Mouse (Mus musculus) neural tube, embryonic 11.5 days (tissue): ENCODE data around the gene Rab44. TPM values are rescaled to one million over a fixed set of nuclear protein-coding genes. Genes with fewer than 3 reads are reported as not detected.
"Not testable (repeated sequence)": the region's sequence is repeated elsewhere in the genome, so short reads cannot be mapped to it uniquely, and the experiment has no call there.

ENCODE experiments used
- ATAC-seq: fragments of 200-750 bp; cut with Nextera tagmentation; 2 replicates; pipeline ENCODE4 v1.8.0; 2017; ENCODE audit warnings: moderate number of reproducible peaks, mild to moderate bottlenecking, moderate TSS enrichment, moderate library complexity; ENCODE audit not compliant: insufficient read depth, low FRiP score, low TSS enrichment
- DNase-seq: peaks from one replicate; pipeline ENCODE4 v3.0.0-alpha.2; 2015; ENCODE audit warnings: low spot score
- H3K27ac ChIP-seq: fragments of 300-500 bp; sonication (generic); 2 replicates; pipeline ENCODE4 v1.5.1; 2014; ENCODE audit warnings: low read depth, mild to moderate bottlenecking, low read length
- H3K27me3 ChIP-seq: fragments of 300-500 bp; sonication (generic); 2 replicates; pipeline ENCODE4 v1.6.1; 2014; ENCODE audit warnings: mild to moderate bottlenecking, low read length, mixed read lengths; ENCODE audit not compliant: control insufficient read depth, insufficient read depth
- H3K36me3 ChIP-seq: fragments of 300-500 bp; sonication (generic); 2 replicates; pipeline ENCODE4 v1.6.1; 2014; ENCODE audit warnings: mild to moderate bottlenecking, low read length, moderate library complexity, mixed read lengths; ENCODE audit not compliant: control insufficient read depth, insufficient read depth
- H3K4me1 ChIP-seq: fragments of 300-500 bp; sonication (generic); 2 replicates; pipeline ENCODE4 v1.6.1; 2014; ENCODE audit warnings: low read length, mixed read lengths; ENCODE audit not compliant: control insufficient read depth, insufficient read depth
- H3K4me2 ChIP-seq: fragments of 300-500 bp; sonication (generic); 2 replicates; pipeline ENCODE4 v1.6.1; 2014; ENCODE audit warnings: low read depth, mild to moderate bottlenecking, moderate library complexity
- H3K4me3 ChIP-seq: fragments of 300-500 bp; sonication (generic); 2 replicates; pipeline ENCODE4 v1.5.1; 2014; ENCODE audit warnings: low read depth, low read length
- H3K9ac ChIP-seq: fragments of 300-500 bp; sonication (generic); 2 replicates; pipeline ENCODE4 v1.6.1; 2014; ENCODE audit warnings: mild to moderate bottlenecking, low read length
- H3K9me3 ChIP-seq: fragments of 300-500 bp; sonication (generic); 2 replicates; pipeline ENCODE4 v1.6.1; 2016; ENCODE audit warnings: low read length; ENCODE audit not compliant: control insufficient read depth
- WGBS: fragments of 180-500 bp; shearing (Covaris S2); extraction: QIAGEN DNeasy Blood & Tissue Kit; methylation state at CpG from one replicate; pipeline ENCODE4 v1.1.7; 2014; 5-methylcytosine and 5-hydroxymethylcytosine counted together
- polyA plus RNA-seq: library from polyadenylated mRNA; unstranded; fragments of >200 nt; fragmentation: Nextera tagmentation; extraction: Ambion mirVana; gene quantifications from 2 replicates; pipeline ENCODE4 v1.2.1, GENCODE M21; 2014

The Rab44 gene
- polyA plus RNA-seq, 1 experiment from 2014 or later = 0.44 TPM

DNA sequence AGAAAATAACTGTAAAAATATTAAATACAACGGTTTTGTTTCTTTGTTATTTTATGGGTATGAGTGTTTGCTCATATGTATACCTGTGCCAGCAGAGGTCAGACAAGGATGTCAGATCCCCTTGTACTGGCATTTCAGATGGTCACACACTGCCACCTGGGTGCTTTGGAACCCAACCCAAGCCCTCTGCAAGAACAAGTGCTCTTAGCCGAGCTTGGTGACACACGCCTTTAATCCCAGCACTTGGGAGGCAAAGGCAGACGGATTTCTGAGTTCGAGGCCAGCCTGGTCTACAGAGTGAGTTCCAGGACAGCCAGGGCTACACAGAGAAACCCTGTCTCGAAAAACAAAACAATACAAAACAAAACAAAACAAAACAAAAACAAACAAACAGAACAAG, 3.6 kb upstream of the Rab44 start:
- not testable (repeated sequence) for H3K4me1 ChIP-seq, H3K4me2 ChIP-seq, H3K9me3 ChIP-seq, H3K9ac ChIP-seq, H3K27ac ChIP-seq, H3K4me3 ChIP-seq, ATAC-seq, DNase-seq, H3K27me3 ChIP-seq, H3K36me3 ChIP-seq
- 82% methylated on average over 6 of the region's 6 CpGs for WGBS

DNA sequence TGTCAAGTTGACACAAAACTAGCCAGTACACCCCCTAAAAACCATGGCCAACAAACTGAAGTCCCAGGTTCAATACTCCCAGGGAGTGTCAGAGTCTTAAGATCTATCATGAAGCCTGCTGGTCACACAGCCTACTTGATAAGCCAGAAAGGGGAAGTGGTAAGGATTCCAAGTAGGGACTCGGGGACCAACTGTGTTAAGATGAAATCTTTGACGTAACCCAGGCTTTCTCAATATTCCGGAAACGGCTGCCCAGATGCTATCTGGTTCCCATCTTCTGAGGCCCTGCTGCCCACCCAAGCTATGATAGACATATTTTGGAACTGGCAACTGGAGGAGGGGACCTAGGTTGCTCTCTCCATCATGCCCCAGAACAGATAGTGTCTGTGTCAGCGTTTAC, 2.6 kb upstream of the Rab44 start:
- 88% methylated on average over 5 of the region's 5 CpGs for WGBS
- Histone ChIP-seq H3K27me3 (no peaks in the 10 kb centered on the region), H3K4me3 (no peak overlapping the region), H3K9ac (no peak overlapping the region), H3K27ac (no peak overlapping the region), H3K36me3 (no peaks in the 10 kb centered on the region), H3K4me1 (no peaks in the 10 kb centered on the region), H3K9me3 (no peaks in the 10 kb centered on the region), H3K4me2 (no peak overlapping the region)
- DNase-seq (no peak), ATAC-seq (no peak)

DNA sequence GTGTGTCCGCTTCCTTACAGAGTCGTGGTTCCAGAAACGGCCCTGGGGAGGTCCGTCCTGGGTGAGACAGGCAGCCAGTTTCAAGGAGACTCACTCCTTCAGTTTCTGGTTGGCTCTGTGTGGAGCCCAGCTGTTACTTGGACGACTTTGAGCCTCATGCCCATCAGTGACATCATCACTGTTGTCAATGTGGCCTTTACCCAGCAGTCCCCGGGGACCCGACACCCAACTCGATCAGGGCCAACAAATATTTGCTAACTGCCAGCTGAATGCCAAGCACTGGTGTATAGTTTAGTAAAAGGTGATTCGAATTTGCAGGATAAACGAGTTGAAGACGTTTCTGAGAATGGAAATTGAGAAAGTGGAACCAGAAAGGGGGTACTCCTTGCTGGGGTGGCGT, 2.1 kb downstream of the Rab44 start:
- Histone ChIP-seq H3K9ac (no peak overlapping the region), H3K9me3 (no peaks in the 10 kb centered on the region), H3K4me1 (no peaks in the 10 kb centered on the region), H3K36me3 (no peaks in the 10 kb centered on the region), H3K27me3 (no peaks in the 10 kb centered on the region), H3K4me3 (no peak overlapping the region), H3K27ac (no peak overlapping the region), H3K4me2 (no peak overlapping the region)
- 77% methylated on average over 12 of the region's 12 CpGs for WGBS
- DNase-seq (no peak), ATAC-seq (no peak)

DNA sequence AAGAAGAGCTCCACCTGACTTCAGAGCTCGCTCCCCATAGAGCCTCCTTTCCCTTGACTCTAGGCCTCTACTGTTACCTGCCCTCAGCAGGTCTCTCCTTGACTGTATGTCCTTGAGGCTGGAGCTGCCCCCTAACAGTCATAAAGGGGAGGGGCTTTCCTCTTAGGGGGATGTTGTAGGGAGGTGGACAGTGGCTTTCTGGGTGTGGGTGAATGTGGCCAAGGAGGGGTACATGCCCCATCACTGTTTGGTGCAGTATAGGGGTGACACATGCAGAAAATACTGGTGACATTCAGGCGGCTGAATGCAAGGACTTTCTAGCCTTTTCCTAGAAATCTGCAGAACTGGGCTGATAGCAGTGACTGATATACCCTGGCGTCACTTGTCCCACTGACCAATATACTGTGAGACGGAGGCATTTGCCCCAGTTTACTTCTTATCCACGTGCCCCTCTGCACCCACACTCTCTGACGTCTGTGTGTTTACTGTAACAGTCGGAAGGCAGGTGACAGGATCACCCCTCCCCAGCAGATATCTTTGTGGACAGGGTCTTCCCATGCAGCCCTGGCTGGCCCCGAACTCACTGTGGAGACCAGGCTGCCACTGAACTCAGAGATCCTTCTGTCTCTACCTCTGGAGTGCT, 3.2 kb downstream of the Rab44 start:
- Histone ChIP-seq H3K9me3 (no peaks in the 10 kb centered on the region), H3K4me1 (no peaks in the 10 kb centered on the region), H3K4me2 (no peak overlapping the region), H3K27me3 (no peaks in the 10 kb centered on the region), H3K9ac (no peak overlapping the region), H3K36me3 (no peaks in the 10 kb centered on the region), H3K27ac (no peak overlapping the region), H3K4me3 (no peak overlapping the region)
- DNase-seq (no peak), ATAC-seq (no peak)
- WGBS = 82% methylated on average over 8 of the region's 8 CpGs

DNA sequence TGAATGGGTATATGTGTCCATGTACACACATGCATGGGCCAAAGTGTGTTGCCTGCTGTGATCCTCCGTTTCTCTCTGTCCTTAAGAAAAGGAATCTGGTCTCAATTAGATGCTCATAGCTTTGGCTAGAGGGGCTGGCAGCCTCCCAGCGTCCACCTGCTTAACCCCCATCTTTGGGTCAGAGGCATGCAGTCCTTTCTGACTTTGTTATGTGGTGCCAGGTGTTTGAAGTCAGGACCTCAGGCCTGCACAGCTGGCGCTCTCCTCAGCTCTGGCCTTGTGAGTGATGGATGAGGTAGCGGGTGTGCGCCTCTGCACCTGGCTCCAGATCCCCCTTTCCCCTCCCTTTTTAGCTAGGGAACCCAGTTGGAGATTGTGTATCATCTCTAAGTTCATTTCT, 4.1 kb downstream of the Rab44 start:
- no peak overlapping the region for H3K27ac ChIP-seq
- H3K4me1 ChIP-seq = no peaks in the 10 kb centered on the region
- ATAC-seq (no peak), DNase-seq (peak; percentile 44)
- H3K4me2 ChIP-seq = no peak overlapping the region
- no peak overlapping the region for H3K4me3 ChIP-seq
- H3K9ac ChIP-seq = no peak overlapping the region
- H3K36me3 ChIP-seq = no peaks in the 10 kb centered on the region
- H3K27me3 ChIP-seq = no peaks in the 10 kb centered on the region
- 55% methylated on average over 5 of the region's 5 CpGs for whole genome bisulfite sequencing
- no peaks in the 10 kb centered on the region for H3K9me3 ChIP-seq

DNA sequence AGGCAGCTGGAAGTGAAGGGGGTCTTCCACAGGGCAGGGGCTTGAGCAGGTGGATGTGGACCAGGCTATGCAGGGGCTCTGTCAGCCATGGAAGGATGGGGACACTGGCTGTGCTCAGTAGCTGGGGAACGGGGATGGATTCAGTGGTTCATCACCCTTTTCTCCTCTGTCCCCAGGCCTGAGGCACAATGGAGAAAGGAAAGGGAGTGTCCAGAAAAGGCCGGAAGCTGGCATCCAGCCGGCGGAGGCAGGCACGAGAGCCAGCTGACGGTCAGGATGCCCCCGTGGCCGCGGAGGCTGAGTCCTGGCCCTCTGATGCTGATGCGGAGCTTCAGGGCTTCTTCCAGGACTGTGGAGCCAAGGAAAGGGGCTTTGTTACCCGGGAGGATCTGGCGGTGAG, 6.7 kb downstream of the Rab44 start:
- Histone ChIP-seq H3K4me3 (no peak overlapping the region), H3K9ac (no peak overlapping the region), H3K27me3 (no peaks in the 10 kb centered on the region), H3K4me2 (no peak overlapping the region), H3K9me3 (no peaks in the 10 kb centered on the region), H3K36me3 (no peaks in the 10 kb centered on the region), H3K27ac (no peak overlapping the region), H3K4me1 (no peaks in the 10 kb centered on the region)
- ATAC-seq (no peak), DNase-seq (no peak)
- 77% methylated on average over 12 of the region's 12 CpGs for WGBS

DNA sequence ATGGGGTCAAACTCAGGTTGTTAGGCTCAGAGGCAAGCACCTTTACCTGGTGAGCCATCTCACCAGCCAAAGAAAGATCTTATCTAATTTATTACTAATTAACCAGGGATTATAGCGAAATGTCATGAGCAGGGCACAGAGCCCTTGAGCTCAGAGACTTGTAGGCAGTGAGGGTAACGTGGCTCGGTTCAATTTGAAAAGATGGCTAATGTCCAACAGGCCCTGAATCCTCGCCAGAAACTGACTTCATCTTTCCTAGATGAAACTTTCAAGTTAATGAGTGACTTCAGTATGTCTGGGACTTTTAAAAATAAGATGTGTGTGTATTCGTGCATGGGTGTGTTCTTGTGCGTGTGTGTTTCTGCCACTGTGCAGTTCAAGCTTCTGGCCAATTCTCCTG, 8.9 kb downstream of the Rab44 start:
- whole genome bisulfite sequencing = 91% methylated on average over 6 of the region's 6 CpGs
- Histone ChIP-seq H3K27me3 (no peaks in the 10 kb centered on the region), H3K9me3 (no peaks in the 10 kb centered on the region), H3K9ac (no peak overlapping the region), H3K36me3 (no peaks in the 10 kb centered on the region), H3K4me2 (no peak overlapping the region), H3K27ac (no peak overlapping the region), H3K4me3 (no peak overlapping the region), H3K4me1 (no peaks in the 10 kb centered on the region)
- ATAC-seq (no peak), DNase-seq (no peak)

DNA sequence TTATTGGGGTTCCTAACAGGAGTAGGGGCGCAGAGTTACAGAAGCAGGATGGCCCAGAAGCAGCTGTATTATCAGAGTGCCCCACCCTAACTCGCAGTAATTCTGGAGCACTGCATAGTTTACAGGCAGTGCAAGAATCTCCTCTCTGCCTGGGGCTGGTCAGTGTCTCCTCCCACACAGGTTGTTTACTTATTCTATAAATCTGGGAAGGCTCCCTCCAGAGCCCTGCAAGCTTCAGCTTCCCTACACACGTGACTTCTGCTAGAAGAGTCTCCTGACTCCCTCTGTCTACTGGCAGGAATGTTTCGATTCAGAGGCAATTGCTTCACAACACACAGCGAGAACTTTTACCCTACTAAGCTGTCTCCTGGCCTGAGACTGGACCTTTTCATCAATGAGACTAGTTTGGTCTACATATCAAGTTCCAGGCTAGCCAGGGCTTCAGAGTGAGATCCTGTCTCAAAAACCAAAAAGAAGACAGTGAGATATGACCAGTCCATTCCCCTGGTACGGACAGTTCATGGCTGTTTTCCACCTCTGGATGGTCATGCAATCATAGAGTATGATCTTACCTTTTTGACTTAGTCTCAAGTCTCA, 9.7 kb downstream of the Rab44 start:
- H3K4me3 ChIP-seq = no peak overlapping the region
- H3K4me2 ChIP-seq = no peak overlapping the region
- no peak overlapping the region for H3K27ac ChIP-seq
- 74% methylated on average over 6 of the region's 6 CpGs for WGBS
- no peaks in the 10 kb centered on the region for H3K27me3 ChIP-seq
- DNase-seq = no peak
- no peaks in the 10 kb centered on the region for H3K9me3 ChIP-seq
- no peaks in the 10 kb centered on the region for H3K36me3 ChIP-seq
- no peak overlapping the region for H3K9ac ChIP-seq
- ATAC-seq = no peak
- H3K4me1 ChIP-seq = no peaks in the 10 kb centered on the region

DNA sequence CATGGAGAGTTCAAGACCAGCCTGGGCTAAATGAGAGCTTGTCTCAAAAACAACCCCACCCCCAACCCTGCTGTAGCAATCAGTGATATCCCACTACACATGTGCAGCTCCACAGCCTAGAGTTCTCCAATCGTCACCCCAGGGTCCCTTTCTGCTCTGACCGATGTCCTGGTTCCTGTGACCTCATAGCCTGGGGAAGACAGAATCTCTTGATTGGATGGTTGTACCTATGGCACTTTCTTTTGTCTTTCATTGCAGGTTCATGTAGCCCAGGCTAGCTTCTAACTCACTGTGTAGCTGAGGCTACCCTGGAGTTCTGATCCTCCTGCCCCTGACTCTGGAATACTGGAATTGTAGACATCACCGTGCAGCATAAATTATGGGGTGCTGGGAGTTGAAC, 12.6 kb downstream of the Rab44 start:
- Histone ChIP-seq H3K4me3 (no peak overlapping the region), H3K9me3 (no peaks in the 10 kb centered on the region), H3K36me3 (no peaks in the 10 kb centered on the region), H3K9ac (no peak overlapping the region), H3K4me1 (no peaks in the 10 kb centered on the region), H3K27ac (no peak overlapping the region), H3K27me3 (no peaks in the 10 kb centered on the region), H3K4me2 (no peak overlapping the region)
- WGBS = 91% methylated on average over 3 of the region's 3 CpGs
- ATAC-seq (no peak), DNase-seq (no peak)
